Mouse (Mus musculus): ENCODE measurements at regions not wholly inside any gene's neighbourhood (a gene's known extent, or its start where the extent isn't known, plus 50 kb on each side); places are given as distances from the start of the nearest gene placed in this dataset.

- DNase-seq (ENCODE audit: low spot score in 2 of 2): peak in 1 of 2 experiments; percentile 17
Observed at GRCm38 (mm10) chr9:101649816-101650215, 211.8 kb upstream of the 9630041A04Rik start.

GRCm38 (mm10) chr9:101641524-101641923, 220.1 kb upstream of the 9630041A04Rik start:
- no peak for DNase-seq (ENCODE audit: low spot score in 2 of 2)

- no peak for DNase-seq (ENCODE audit: low spot score in 2 of 2)
Observed at GRCm38 (mm10) chr9:101640598-101640997, 221.0 kb upstream of the 9630041A04Rik start.

GRCm38 (mm10) chr9:101616261-101616660, 245.4 kb upstream of the 9630041A04Rik start:
- no peak for DNase-seq (ENCODE audit: low spot score in 2 of 2)

- DNase-seq (ENCODE audit: low spot score in 2 of 2): no peak
Observed at GRCm38 (mm10) chr9:101615176-101615575, 246.5 kb upstream of the 9630041A04Rik start.

GRCm38 (mm10) chr9:101613933-101614332, 247.7 kb upstream of the 9630041A04Rik start:
- DNase-seq (ENCODE audit: low spot score in 2 of 2): peak; percentile 25 to 59

- peak in 1 of 2 experiments; percentile 56 for DNase-seq (ENCODE audit: low spot score in 2 of 2)
Observed at GRCm38 (mm10) chr9:101613471-101613870, 248.2 kb upstream of the 9630041A04Rik start.

- no peak for DNase-seq (ENCODE audit: low spot score in 2 of 2)
Observed at GRCm38 (mm10) chr9:101612971-101613370, 248.7 kb upstream of the 9630041A04Rik start.

- no peak for DNase-seq (ENCODE audit: low spot score in 2 of 2)
Observed at GRCm38 (mm10) chr9:101612571-101612970, 249.1 kb upstream of the 9630041A04Rik start.

GRCm38 (mm10) chr9:101611481-101611880, 250.2 kb upstream of the 9630041A04Rik start:
- peak in 1 of 2 experiments; percentile 41 for DNase-seq (ENCODE audit: low spot score in 2 of 2)

GRCm38 (mm10) chr9:101610806-101611443, 250.7 kb upstream of the 9630041A04Rik start:
- DNase-seq (ENCODE audit: low spot score in 2 of 2): no peak

GRCm38 (mm10) chr9:101610338-101610737, 251.3 kb upstream of the 9630041A04Rik start:
- DNase-seq (ENCODE audit: low spot score in 2 of 2): peak in 1 of 2 experiments; percentile 56

GRCm38 (mm10) chr9:101602799-101603198, 258.8 kb upstream of the 9630041A04Rik start:
- no peak for DNase-seq (ENCODE audit: low spot score in 2 of 2)

GRCm38 (mm10) chr9:101596898-101597297, 264.7 kb upstream of the 9630041A04Rik start:
- DNase-seq (ENCODE audit: low spot score in 2 of 2): no peak

- DNase-seq (ENCODE audit: low spot score in 2 of 2): no peak
Observed at GRCm38 (mm10) chr9:101595101-101595650, 266.5 kb upstream of the 9630041A04Rik start.

- DNase-seq (ENCODE audit: low spot score in 2 of 2): no peak
Observed at GRCm38 (mm10) chr9:101592621-101593020, 269.0 kb upstream of the 9630041A04Rik start.

- no peak for DNase-seq (ENCODE audit: low spot score in 2 of 2)
Observed at GRCm38 (mm10) chr9:101591681-101592080, 270.0 kb upstream of the 9630041A04Rik start.

GRCm38 (mm10) chr9:101590310-101590709, 271.3 kb upstream of the 9630041A04Rik start:
- DNase-seq (ENCODE audit: low spot score in 2 of 2): no peak

GRCm38 (mm10) chr9:101581064-101581463, 280.6 kb upstream of the 9630041A04Rik start:
- DNase-seq (ENCODE audit: low spot score in 2 of 2): no peak

GRCm38 (mm10) chr9:101570714-101571113, 290.9 kb upstream of the 9630041A04Rik start:
- no peak for DNase-seq (ENCODE audit: low spot score in 2 of 2)

- no peak for DNase-seq (ENCODE audit: low spot score in 2 of 2)
Observed at GRCm38 (mm10) chr9:101563196-101563595, 298.4 kb upstream of the 9630041A04Rik start.

GRCm38 (mm10) chr9:101559366-101559765, 302.3 kb upstream of the 9630041A04Rik start:
- DNase-seq (ENCODE audit: low spot score in 2 of 2): no peak

GRCm38 (mm10) chr9:101555011-101555673, 303.5 kb upstream of the Ppp2r3a start:
- DNase-seq (ENCODE audit: low spot score in 2 of 2): no peak
